Mouse (Mus musculus) heart, embryonic 10.5 days (tissue): ENCODE data around the gene Chmp4b. TPM values are rescaled to one million over a fixed set of nuclear protein-coding genes. Genes with fewer than 3 reads are reported as not detected.

Source experiments
- DNase-seq: peaks from one replicate; pipeline ENCODE4 v3.0.0-alpha.2; 2017; ENCODE audit warnings: low spot score
- H3K27ac ChIP-seq: fragments of 300-500 bp; sonication (generic); 2 replicates; pipeline ENCODE4 v1.5.1; 2016; ENCODE audit warnings: mild to moderate bottlenecking
- H3K27me3 ChIP-seq: fragments of 300-500 bp; sonication (generic); 2 replicates; pipeline ENCODE4 v1.6.1; 2016; ENCODE audit warnings: mild to moderate bottlenecking; ENCODE audit not compliant: poor library complexity, insufficient read depth, severe bottlenecking
- H3K36me3 ChIP-seq: fragments of 300-500 bp; sonication (generic); 2 replicates; pipeline ENCODE4 v1.6.1; 2016; ENCODE audit warnings: mild to moderate bottlenecking, moderate library complexity
- H3K4me1 ChIP-seq: fragments of 300-500 bp; sonication (generic); 2 replicates; pipeline ENCODE4 v1.6.1; 2016; ENCODE audit warnings: mild to moderate bottlenecking
- H3K4me3 ChIP-seq: fragments of 300-500 bp; sonication (generic); 2 replicates; pipeline ENCODE4 v1.5.1; 2016; ENCODE audit warnings: mild to moderate bottlenecking, moderate library complexity
- H3K9me3 ChIP-seq: fragments of 300-500 bp; sonication (generic); 2 replicates; pipeline ENCODE4 v1.6.1; 2016; ENCODE audit warnings: mild to moderate bottlenecking, moderate library complexity
- WGBS: fragments of 180-500 bp; shearing (Covaris S2); methylation state at CpG from one replicate; pipeline ENCODE4 v1.1.7; 2016; 5-methylcytosine and 5-hydroxymethylcytosine counted together
- polyA plus RNA-seq: library from polyadenylated mRNA; unstranded; fragments of >200 nt; fragmentation: Nextera tagmentation; extraction: Ambion mirVana; gene quantifications from 2 replicates; pipeline ENCODE4 v1.2.1, GENCODE M21; 2016

Gene Chmp4b
- polyA plus RNA-seq, 1 experiment from 2014 or later, result 17.4 TPM

DNA sequence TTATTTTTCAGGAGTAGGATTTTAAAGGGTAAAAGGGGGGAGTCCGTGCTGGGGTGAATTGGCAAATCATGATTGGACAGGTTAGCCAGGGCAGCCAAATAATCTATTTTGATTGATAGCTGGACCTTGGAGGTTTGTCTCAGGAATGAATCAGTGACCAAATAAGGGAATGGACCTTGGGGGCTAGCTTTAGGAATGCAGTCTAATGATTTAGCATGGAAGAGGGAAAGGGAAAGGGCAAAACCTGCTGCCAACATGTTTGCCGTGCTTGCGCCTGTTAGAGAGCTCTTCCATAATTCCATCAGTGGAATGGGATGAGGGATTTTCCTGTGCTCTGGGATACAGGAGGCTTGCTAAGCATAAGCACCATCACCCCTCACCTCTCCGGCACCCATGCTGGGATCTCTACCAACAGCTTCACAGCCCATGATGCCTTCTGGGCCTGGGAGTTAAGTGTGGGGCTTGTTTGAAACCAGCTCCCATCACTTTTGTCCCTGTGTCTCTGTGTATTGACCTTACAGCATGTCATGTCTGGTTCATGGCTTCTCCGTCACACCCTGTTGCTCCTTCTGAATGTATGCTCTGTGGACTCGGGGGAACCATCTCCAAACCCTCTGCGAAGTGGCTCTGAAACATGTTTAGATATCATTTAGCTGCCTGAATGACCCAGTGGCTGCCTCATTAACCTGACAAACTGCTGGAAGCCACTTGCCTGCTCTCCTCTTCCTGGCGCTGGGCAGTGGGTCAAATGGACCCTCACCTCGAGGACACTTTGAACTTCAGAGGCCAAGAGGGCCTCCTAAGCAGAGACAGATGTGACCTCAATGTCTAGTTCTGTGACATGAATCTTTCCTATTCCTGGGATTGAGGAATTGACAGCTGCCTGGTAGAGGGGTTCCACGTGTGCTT lies 91.7 kb downstream of the Chmp4b start:
- Histone ChIP-seq H3K27ac (no peak overlapping the region), H3K4me1 (peaks cover 8% of the 10 kb centered on the region; the same call in 1 of the 2 replicates), H3K4me3 (no peak overlapping the region), H3K27me3 (no peaks in the 10 kb centered on the region), H3K9me3 (no peaks in the 10 kb centered on the region), H3K36me3 (no peaks in the 10 kb centered on the region)
- no peak for DNase-seq
- WGBS, result 69% methylated on average over 10 of the region's 10 CpGs

DNA sequence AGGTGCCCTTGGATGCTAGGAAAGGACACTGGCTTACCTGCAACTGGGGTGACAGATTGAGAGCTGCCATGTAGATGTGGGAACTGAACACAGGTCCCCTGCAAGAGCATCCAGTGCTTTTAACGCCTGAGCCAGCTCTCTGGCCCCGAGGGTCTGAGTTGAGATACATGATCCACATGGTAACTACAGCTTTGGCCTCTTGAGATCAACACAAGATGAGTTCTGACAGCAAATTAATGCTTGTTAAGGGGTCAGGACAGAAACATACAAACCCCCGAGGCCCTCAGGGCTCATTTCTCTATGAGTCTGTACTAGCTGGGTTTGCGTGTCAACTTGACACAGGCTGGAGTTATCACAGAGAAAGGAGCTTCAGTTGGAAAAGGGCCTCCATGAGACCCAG lies 92.4 kb downstream of the Chmp4b start:
- no peaks in the 10 kb centered on the region for H3K27me3 ChIP-seq
- H3K4me1 ChIP-seq, result peaks cover 8% of the 10 kb centered on the region; the same call in 1 of the 2 replicates
- no peak overlapping the region for H3K27ac ChIP-seq
- H3K36me3 ChIP-seq, result no peaks in the 10 kb centered on the region
- 77% methylated on average over 4 of the region's 4 CpGs for WGBS
- no peaks in the 10 kb centered on the region for H3K9me3 ChIP-seq
- DNase-seq, result no peak
- H3K4me3 ChIP-seq, result no peak overlapping the region

Other genes starting within 250 kb of the Chmp4b start
- gene Snta1, start 243.6 kb upstream of the Chmp4b start, polyA plus RNA-seq, result 28.1 and 42.0 TPM in 2 replicates
- 37.3 and 44.6 TPM in 2 replicates for gene Cbfa2t2, start 215.2 kb upstream of the Chmp4b start, polyA plus RNA-seq
- gene 1700003F12Rik, start 104.6 kb upstream of the Chmp4b start, polyA plus RNA-seq, result 1.2 and 1.5 TPM in 2 replicates
- gene Actl10, start 99.9 kb upstream of the Chmp4b start, polyA plus RNA-seq, result 0.31 and 0.43 TPM in 2 replicates
- gene Necab3, start 92.8 kb upstream of the Chmp4b start, polyA plus RNA-seq, result 0.94 and 1.6 TPM in 2 replicates
- gene E2f1, start 81.8 kb upstream of the Chmp4b start, polyA plus RNA-seq, result 18.0 and 18.6 TPM in 2 replicates
- 19.9 and 21.5 TPM in 2 replicates for gene Pxmp4, start 48.0 kb upstream of the Chmp4b start, polyA plus RNA-seq
- 0.87 and 0.95 TPM in 2 replicates for gene Zfp341, start 38.4 kb upstream of the Chmp4b start, polyA plus RNA-seq
- 0.32 and 0.69 TPM in 2 replicates for gene 4930519P11Rik, start 38.3 kb upstream of the Chmp4b start, polyA plus RNA-seq
- not detected in 2 replicates for gene Gm14214, start 118.3 kb downstream of the Chmp4b start, polyA plus RNA-seq
- 36.3 and 48.9 TPM in 2 replicates for gene Raly, start 139.4 kb downstream of the Chmp4b start, polyA plus RNA-seq
- gene a, start 139.7 kb downstream of the Chmp4b start, polyA plus RNA-seq, result 0.78 and 2.5 TPM in 2 replicates
- gene Eif2s2, start 241.2 kb downstream of the Chmp4b start, polyA plus RNA-seq, result 81.0 and 84.0 TPM in 2 replicates